Mouse (Mus musculus): ENCODE results near the gene C1qbp.

DNA sequence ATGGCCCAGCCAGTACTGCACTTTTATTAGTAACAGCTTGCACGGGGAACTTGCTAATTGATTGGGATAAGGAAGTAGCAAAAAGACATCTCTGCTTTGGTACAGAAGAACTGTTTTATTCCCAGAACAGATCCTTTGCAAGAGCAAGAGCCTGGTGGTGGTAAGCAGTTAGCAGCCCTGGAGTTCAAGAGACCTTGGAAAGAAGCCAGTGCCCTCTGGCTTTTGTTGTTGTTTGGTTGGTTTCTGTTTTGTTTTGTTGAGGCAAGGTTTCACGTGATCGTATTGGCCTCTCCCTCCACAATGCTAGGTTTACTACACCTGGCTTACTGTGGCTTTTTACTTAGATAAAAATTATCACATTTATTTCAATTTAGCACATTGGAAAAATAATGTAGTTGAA, 45.5 kb upstream of the C1qbp start:
- no peak for TF ChIP-seq CTCF (IDR thresholded peaks at IDR 0.05)
- no peak for TF ChIP-seq POLR2A (IDR thresholded peaks at IDR 0.05; ENCODE audit: insufficient read depth, low read depth, low read length)
- no peak for TF ChIP-seq EP300 (IDR thresholded peaks at IDR 0.05; ENCODE audit: insufficient read depth, low read depth, low read length)

Data from heart, adult 2 months (tissue).